Mouse (Mus musculus): Measurements from ENCODE around the gene Tjap1.

DNA sequence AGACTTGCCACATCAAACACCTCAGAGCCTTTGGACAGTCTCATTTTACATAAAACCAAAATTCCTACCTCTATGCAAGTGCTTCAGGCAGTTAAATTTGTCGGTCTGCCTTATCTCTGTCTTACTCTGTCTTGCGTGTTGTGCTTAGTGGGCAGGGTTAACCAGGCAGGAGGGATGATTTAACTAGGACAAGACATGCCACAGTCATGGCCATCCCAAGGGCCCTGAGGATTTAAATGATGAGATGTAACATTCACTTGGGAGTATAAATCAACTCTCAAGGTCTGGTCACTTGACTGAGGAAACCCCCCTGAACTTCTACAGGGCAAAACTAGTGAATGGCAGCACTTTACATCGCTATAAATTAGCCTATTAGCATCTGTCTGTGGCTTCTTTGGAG is 61.2 kb downstream of the Tjap1 start:
- TF ChIP-seq CTCF (IDR thresholded peaks at IDR 0.05; ENCODE audit: insufficient read depth, low read length) (no peak), POLR2A (IDR thresholded peaks at IDR 0.05; ENCODE audit: borderline replicate concordance, extremely low read depth, low read depth, low read length) (no peak)

All from lung, adult 2 months (tissue).